Mouse (Mus musculus): ENCODE measurements around the gene Ahcyl2.

- no peak for TF ChIP-seq CTCF (IDR thresholded peaks at IDR 0.05; ENCODE audit: low read depth, low read length)
- no peak for TF ChIP-seq EP300 (IDR thresholded peaks at IDR 0.05; ENCODE audit: insufficient read depth, low read depth, low read length)
Measured at GRCm38 (mm10) chr6:29961081-29961480, 193.3 kb downstream of the Ahcyl2 start.

All from ES-Bruce4 (cell line).